Mouse (Mus musculus) myocyte (in vitro differentiated cells): Measurements from ENCODE around the gene Klhdc4. TPM values are rescaled to one million over a fixed set of nuclear protein-coding genes. Genes with fewer than 3 reads are reported as not detected.

Experiments
- H3K27me3 ChIP-seq: one replicate; pipeline ENCODE4 v1.6.1; 2011; ENCODE audit not compliant: control insufficient read depth, insufficient read depth, insufficient read length
- H3K36me3 ChIP-seq: one replicate; pipeline ENCODE4 v1.6.1; 2011; ENCODE audit not compliant: control insufficient read depth, insufficient read depth
- H3K4me2 ChIP-seq: one replicate; pipeline ENCODE4 v1.6.1; 2011; ENCODE audit warnings: low read depth, control low read depth
- H3K4me3 ChIP-seq: one replicate; pipeline ENCODE4 v1.5.1; 2011; ENCODE audit warnings: mild to moderate bottlenecking, control low read depth, moderate library complexity
- H3K79me2 ChIP-seq: one replicate; pipeline ENCODE4 v1.6.1; 2011; ENCODE audit not compliant: control insufficient read depth, insufficient read depth
- H3ac ChIP-seq: one replicate; pipeline ENCODE4 v1.6.1; 2011; ENCODE audit not compliant: control insufficient read depth, insufficient read length
- CEBPB ChIP-seq: IDR thresholded peaks from 2 replicates; pipeline ENCODE4 v1.6.1; 2011; ENCODE audit warnings: mild to moderate bottlenecking, moderate library complexity; ENCODE audit not compliant: poor library complexity, insufficient read depth, severe bottlenecking
- E2F4 ChIP-seq: IDR thresholded peaks from one replicate; pipeline ENCODE4 v1.6.1; 2011; ENCODE audit warnings: mild to moderate bottlenecking, control low read depth, moderate library complexity; ENCODE audit not compliant: insufficient read depth
- MAX ChIP-seq: IDR thresholded peaks from one replicate; pipeline ENCODE4 v1.6.1; 2011; ENCODE audit warnings: low read depth, mild to moderate bottlenecking, control low read depth
- MYOD1 ChIP-seq, 3 experiments: IDR thresholded peaks; one replicate each; pipeline ENCODE4 v1.6.1; 2011; ENCODE audit warnings: control low read depth in 2 of 3, low read depth in 2 of 3, mild to moderate bottlenecking in 2 of 3, moderate library complexity in 1 of 3; ENCODE audit not compliant: insufficient read length in 2 of 3, control insufficient read depth in 1 of 3
- MYOG ChIP-seq, 3 experiments: IDR thresholded peaks; one replicate each; pipeline ENCODE4 v1.6.1; 2011; ENCODE audit warnings: control low read depth in 2 of 3, low read depth in 2 of 3, mild to moderate bottlenecking in 2 of 3; ENCODE audit not compliant: insufficient read length in 2 of 3, control insufficient read depth in 1 of 3, insufficient read depth in 1 of 3
- POLR2A ChIP-seq: IDR thresholded peaks from one replicate; pipeline ENCODE4 v1.6.1; 2011; ENCODE audit warnings: low read depth, mild to moderate bottlenecking, control low read depth, moderate library complexity; ENCODE audit not compliant: insufficient read length
- POLR2AphosphoS2 ChIP-seq: IDR thresholded peaks from one replicate; pipeline ENCODE4 v1.6.1; 2011; ENCODE audit warnings: low read depth, control low read depth; ENCODE audit not compliant: insufficient read length
- REST ChIP-seq: IDR thresholded peaks from one replicate; pipeline ENCODE4 v1.6.1; 2011; ENCODE audit warnings: mild to moderate bottlenecking, control low read depth, moderate library complexity; ENCODE audit not compliant: insufficient read depth, insufficient read length
- SRF ChIP-seq: IDR thresholded peaks from one replicate; pipeline ENCODE4 v1.6.1; 2011; ENCODE audit warnings: low read depth; ENCODE audit not compliant: control insufficient read depth, insufficient read length
- TCF12 ChIP-seq: IDR thresholded peaks from one replicate; pipeline ENCODE4 v1.6.1; 2011; ENCODE audit warnings: mild to moderate bottlenecking, control low read depth; ENCODE audit not compliant: poor library complexity, insufficient read depth, severe bottlenecking
- TCF3 ChIP-seq: IDR thresholded peaks from one replicate; pipeline ENCODE4 v1.6.1; 2011; ENCODE audit warnings: low read depth, control low read depth; ENCODE audit not compliant: insufficient read length
- USF1 ChIP-seq: IDR thresholded peaks from one replicate; pipeline ENCODE4 v1.6.1; 2011; ENCODE audit warnings: low read depth, mild to moderate bottlenecking, control low read depth, moderate library complexity
- polyA plus RNA-seq: library from polyadenylated mRNA; unstranded; fragments of >200 nt; fragmentation: generic; extraction: Trizol; gene quantifications from one replicate; pipeline ENCODE4 v1.2.1, GENCODE M21; 2012; ENCODE audit warnings: missing spikeins

The Klhdc4 gene
- polyA plus RNA-seq, 1 experiment: 31.4 TPM

DNA sequence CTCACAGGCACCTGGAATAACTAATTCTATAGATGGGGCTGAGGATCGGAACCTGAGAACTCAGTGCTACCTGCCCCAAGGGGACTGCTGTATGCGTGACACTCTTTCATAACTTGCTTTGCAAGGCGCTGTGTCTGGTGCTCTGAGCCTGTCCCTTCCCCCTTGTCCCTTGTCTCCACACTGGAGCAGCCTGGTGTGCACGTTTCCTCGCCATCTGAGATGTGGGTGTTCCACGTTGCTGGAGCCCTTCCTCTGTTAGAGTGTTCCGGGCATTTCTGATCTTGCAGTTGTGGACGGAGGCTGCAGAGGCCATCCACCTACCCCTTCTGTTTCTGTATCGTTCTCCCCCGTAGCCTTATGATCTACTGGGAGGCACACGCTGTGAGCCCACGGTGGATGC lies 70.9 kb downstream of the Klhdc4 start:
- H3K36me3 ChIP-seq: no peaks in the 10 kb centered on the region
- no peaks in the 10 kb centered on the region for H3K79me2 ChIP-seq
- no peak overlapping the region for H3K4me3 ChIP-seq
- H3K4me2 ChIP-seq: no peak overlapping the region
- no peak for TF ChIP-seq MYOD1 (IDR thresholded peaks at IDR 0.05; ENCODE audit: control insufficient read depth in 1 of 3, insufficient read length in 2 of 3, low read depth in 2 of 3)
- TF ChIP-seq POLR2AphosphoS2: no peak
- TF ChIP-seq E2F4: no peak
- no peak for TF ChIP-seq MAX
- no peak for TF ChIP-seq CEBPB
- no peak for TF ChIP-seq REST
- no peak for TF ChIP-seq TCF3
- no peak for TF ChIP-seq USF1
- no peak overlapping the region for H3ac ChIP-seq
- H3K27me3 ChIP-seq: peaks cover 51% of the 10 kb centered on the region

DNA sequence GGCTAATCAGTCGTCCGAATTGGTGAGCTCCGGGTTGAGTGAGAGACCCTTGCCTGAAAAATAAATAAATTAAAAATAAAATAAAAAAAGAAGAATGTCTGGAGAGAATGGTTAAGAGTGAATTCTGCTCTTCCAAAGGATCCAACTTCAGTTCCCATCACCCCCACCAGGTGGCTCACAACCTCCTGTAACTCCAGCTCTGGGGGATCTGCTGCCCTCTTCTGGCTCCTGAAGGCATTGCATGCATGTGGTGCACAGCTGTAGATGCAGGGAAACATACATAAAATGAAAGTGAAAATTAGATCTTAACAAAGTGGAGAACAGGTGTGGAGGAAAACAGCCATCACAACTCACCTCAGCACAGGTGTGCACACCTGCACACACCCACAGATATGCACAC lies 78.0 kb downstream of the Klhdc4 start:
- no peak overlapping the region for H3K4me2 ChIP-seq
- H3ac ChIP-seq: no peak overlapping the region
- H3K79me2 ChIP-seq: no peaks in the 10 kb centered on the region
- TF ChIP-seq MAX: no peak
- no peak for TF ChIP-seq MYOG (IDR thresholded peaks at IDR 0.05; ENCODE audit: control insufficient read depth in 1 of 3, insufficient read depth in 1 of 3, insufficient read length in 2 of 3, low read depth in 2 of 3)
- TF ChIP-seq POLR2A: no peak
- no peak for TF ChIP-seq CEBPB
- TF ChIP-seq MYOD1 (IDR thresholded peaks at IDR 0.05; ENCODE audit: control insufficient read depth in 1 of 3, insufficient read length in 2 of 3, low read depth in 2 of 3): no peak
- TF ChIP-seq E2F4: no peak
- TF ChIP-seq TCF12: no peak
- TF ChIP-seq SRF: no peak
- TF ChIP-seq TCF3: no peak
- no peak for TF ChIP-seq REST
- no peak for TF ChIP-seq POLR2AphosphoS2
- no peak for TF ChIP-seq USF1
- H3K36me3 ChIP-seq: no peaks in the 10 kb centered on the region
- H3K27me3 ChIP-seq: peaks cover 49% of the 10 kb centered on the region
- no peak overlapping the region for H3K4me3 ChIP-seq

DNA sequence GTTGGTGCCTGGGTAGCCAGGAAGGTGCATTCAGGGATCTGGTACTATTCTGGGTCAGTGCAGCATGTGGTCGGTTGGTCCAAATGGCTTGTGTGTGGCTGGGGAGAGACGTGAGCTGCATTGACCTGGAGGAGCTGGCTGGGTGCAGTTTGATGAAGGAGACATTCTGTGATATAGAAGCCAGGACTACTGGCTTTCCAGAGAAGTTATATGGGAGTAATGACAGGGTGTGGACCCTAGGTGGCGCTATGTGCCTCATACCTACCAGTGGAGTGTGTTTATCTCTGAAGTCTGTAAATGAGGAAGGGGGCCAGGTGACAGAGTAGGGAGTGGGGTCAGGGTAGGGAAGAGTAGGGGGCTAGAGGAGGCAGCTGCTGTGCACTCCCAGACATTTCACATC lies 78.9 kb downstream of the Klhdc4 start:
- Histone ChIP-seq H3K36me3 (no peaks in the 10 kb centered on the region), H3K27me3 (peaks cover 49% of the 10 kb centered on the region), H3K79me2 (no peaks in the 10 kb centered on the region), H3ac (no peak overlapping the region), H3K4me2 (no peak overlapping the region), H3K4me3 (no peak overlapping the region)
- TF ChIP-seq TCF3: no peak
- no peak for TF ChIP-seq SRF
- no peak for TF ChIP-seq MYOG (IDR thresholded peaks at IDR 0.05; ENCODE audit: control insufficient read depth in 1 of 3, insufficient read depth in 1 of 3, insufficient read length in 2 of 3, low read depth in 2 of 3)
- TF ChIP-seq POLR2A: no peak
- no peak for TF ChIP-seq MYOD1 (IDR thresholded peaks at IDR 0.05; ENCODE audit: control insufficient read depth in 1 of 3, insufficient read length in 2 of 3, low read depth in 2 of 3)
- no peak for TF ChIP-seq CEBPB
- no peak for TF ChIP-seq POLR2AphosphoS2
- no peak for TF ChIP-seq TCF12
- TF ChIP-seq USF1: no peak
- TF ChIP-seq REST: no peak
- TF ChIP-seq E2F4: no peak
- TF ChIP-seq MAX: no peak

DNA sequence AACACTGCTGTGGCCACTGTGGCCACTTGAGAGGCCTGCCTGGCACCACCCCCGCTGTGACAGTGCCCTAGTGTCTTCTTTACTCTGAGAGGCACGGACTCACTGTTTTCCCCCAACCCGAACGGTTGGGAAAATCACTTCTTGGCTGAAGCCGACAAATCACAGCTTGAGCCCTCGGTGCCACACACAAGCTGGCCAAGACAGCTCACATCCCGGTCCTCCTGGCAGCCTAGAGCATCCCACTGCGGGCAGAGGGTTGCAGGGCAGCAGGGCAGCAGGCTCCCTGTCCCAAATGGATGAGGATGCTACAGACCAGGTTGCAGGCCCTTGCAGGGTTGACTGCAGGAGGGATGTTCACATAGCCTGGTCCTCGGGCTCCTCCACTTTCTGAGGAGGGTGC lies 79.9 kb downstream of the Klhdc4 start:
- H3ac ChIP-seq: no peak overlapping the region
- H3K27me3 ChIP-seq: peaks cover 43% of the 10 kb centered on the region

More for the DNA sequence above, 79.9 kb downstream of the Klhdc4 start:
- H3K36me3 ChIP-seq: no peaks in the 10 kb centered on the region
- H3K79me2 ChIP-seq: no peaks in the 10 kb centered on the region
- H3K4me2 ChIP-seq: no peak overlapping the region
- no peak for TF ChIP-seq REST
- TF ChIP-seq TCF3: no peak
- no peak for TF ChIP-seq MYOG (IDR thresholded peaks at IDR 0.05; ENCODE audit: control insufficient read depth in 1 of 3, insufficient read depth in 1 of 3, insufficient read length in 2 of 3, low read depth in 2 of 3)
- no peak for TF ChIP-seq MYOD1 (IDR thresholded peaks at IDR 0.05; ENCODE audit: control insufficient read depth in 1 of 3, insufficient read length in 2 of 3, low read depth in 2 of 3)
- TF ChIP-seq USF1: no peak
- TF ChIP-seq CEBPB: no peak
- TF ChIP-seq MAX: no peak
- no peak for TF ChIP-seq POLR2A
- no peak for TF ChIP-seq POLR2AphosphoS2
- no peak for TF ChIP-seq E2F4
- no peak for TF ChIP-seq TCF12
- TF ChIP-seq SRF: no peak
- no peak overlapping the region for H3K4me3 ChIP-seq

Other genes starting within 250 kb of the Klhdc4 start
- 186 TPM for gene Map1lc3b, start 239.2 kb downstream of the Klhdc4 start, polyA plus RNA-seq
- gene Zcchc14, start 176.7 kb downstream of the Klhdc4 start, polyA plus RNA-seq: 11.9 TPM
- gene Jph3, start 99.9 kb downstream of the Klhdc4 start, polyA plus RNA-seq: not detected
- 612 TPM for gene Slc7a5, start 78.1 kb upstream of the Klhdc4 start, polyA plus RNA-seq
- not detected for gene Car5a, start 115.3 kb upstream of the Klhdc4 start, polyA plus RNA-seq
- gene Banp, start 120.2 kb upstream of the Klhdc4 start, polyA plus RNA-seq: 30.3 TPM